Mouse (Mus musculus): ENCODE measurements at regions not wholly inside any gene's neighbourhood (a gene's known extent, or its start where the extent isn't known, plus 50 kb on each side); places are given as distances from the start of the nearest gene placed in this dataset.

DNA sequence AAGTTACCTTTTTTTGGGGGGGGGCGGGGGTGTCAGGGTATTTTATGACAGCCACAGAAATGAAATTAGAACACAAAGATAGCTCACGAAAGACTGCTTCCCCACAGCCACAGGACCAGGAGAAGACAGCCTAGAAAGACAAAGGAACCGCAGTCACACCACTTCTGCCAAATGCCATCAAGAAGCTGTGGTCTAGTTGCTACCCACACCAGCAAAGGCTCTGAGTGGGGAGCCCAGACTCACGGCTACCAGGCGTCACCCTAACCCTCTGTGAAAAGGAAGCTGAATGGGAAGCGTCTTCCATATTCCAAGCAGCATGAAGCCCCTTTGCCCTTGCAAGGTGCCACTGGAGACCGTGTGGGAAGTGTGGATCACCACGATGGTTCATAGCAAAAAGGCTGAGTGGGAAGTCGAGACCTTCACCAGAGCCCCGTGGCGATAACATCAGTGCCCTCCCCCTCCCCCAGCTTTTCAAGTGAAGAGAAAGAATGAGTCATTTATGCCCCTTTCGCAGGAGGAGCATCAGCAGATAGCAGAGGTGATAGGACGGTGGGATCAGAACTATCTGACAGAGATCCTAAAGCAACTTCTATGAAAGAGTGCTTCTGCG is 91.3 kb upstream of the Spdye4c start:
- Histone ChIP-seq H3K27ac (ENCODE audit: low read depth, low read length) (no peak overlapping the region), H3K4me2 (replicated peaks; ENCODE audit: low read depth, low read length) (no peak overlapping the region), H3K9me3 (ENCODE audit: control insufficient read depth, low read length) (no peaks in the 10 kb centered on the region), H3K27me3 (ENCODE audit: control insufficient read depth, insufficient read depth, low read length) (no peaks in the 10 kb centered on the region), H3K36me3 (ENCODE audit: control insufficient read depth, insufficient read depth, low read length) (no peaks in the 10 kb centered on the region), H3K4me3 (ENCODE audit: low read depth, low read length) (no peak overlapping the region), H3K4me1 (replicated peaks; ENCODE audit: control insufficient read depth, insufficient read depth, low read length) (no peaks in the 10 kb centered on the region), H3K9ac (ENCODE audit: low read depth, low read length) (no peak overlapping the region)
- no peak for ATAC-seq (ENCODE audit: low FRiP score)
- DNase-seq (ENCODE audit: low spot score), result no peak
- 81% methylated on average over 14 of the region's 14 CpGs for WGBS

GRCm38 (mm10) chr2:128502676-128503075 is 88.3 kb upstream of the Spdye4c start:
- Histone ChIP-seq H3K4me1 (replicated peaks; ENCODE audit: control insufficient read depth, insufficient read depth, low read length) (no peaks in the 10 kb centered on the region), H3K4me2 (replicated peaks; ENCODE audit: low read depth, low read length) (no peak overlapping the region), H3K27me3 (ENCODE audit: control insufficient read depth, insufficient read depth, low read length) (no peaks in the 10 kb centered on the region), H3K9me3 (ENCODE audit: control insufficient read depth, low read length) (no peaks in the 10 kb centered on the region), H3K4me3 (ENCODE audit: low read depth, low read length) (no peak overlapping the region), H3K9ac (ENCODE audit: low read depth, low read length) (no peak overlapping the region), H3K27ac (ENCODE audit: low read depth, low read length) (no peak overlapping the region), H3K36me3 (ENCODE audit: control insufficient read depth, insufficient read depth, low read length) (no peaks in the 10 kb centered on the region)
- ATAC-seq (ENCODE audit: low FRiP score), result no peak
- DNase-seq (ENCODE audit: low spot score), result no peak
- 85% methylated on average over 4 of the region's 4 CpGs for WGBS

- ATAC-seq (ENCODE audit: low FRiP score) (no peak), DNase-seq (ENCODE audit: low spot score) (no peak)
- no peaks in the 10 kb centered on the region for H3K36me3 ChIP-seq (ENCODE audit: control insufficient read depth, insufficient read depth, low read length)
- H3K4me3 ChIP-seq (ENCODE audit: low read depth, low read length), result no peak overlapping the region
- H3K27ac ChIP-seq (ENCODE audit: low read depth, low read length), result no peak overlapping the region
- H3K9me3 ChIP-seq (ENCODE audit: control insufficient read depth, low read length), result no peaks in the 10 kb centered on the region
- no peak overlapping the region for H3K4me2 ChIP-seq (replicated peaks; ENCODE audit: low read depth, low read length)
- H3K27me3 ChIP-seq (ENCODE audit: control insufficient read depth, insufficient read depth, low read length), result no peaks in the 10 kb centered on the region
- WGBS, result 69% methylated on average over 2 of the region's 2 CpGs
- no peak overlapping the region for H3K9ac ChIP-seq (ENCODE audit: low read depth, low read length)
- H3K4me1 ChIP-seq (replicated peaks; ENCODE audit: control insufficient read depth, insufficient read depth, low read length), result no peaks in the 10 kb centered on the region
Observed at GRCm38 (mm10) chr2:128503136-128503935, 87.7 kb upstream of the Spdye4c start.

DNA sequence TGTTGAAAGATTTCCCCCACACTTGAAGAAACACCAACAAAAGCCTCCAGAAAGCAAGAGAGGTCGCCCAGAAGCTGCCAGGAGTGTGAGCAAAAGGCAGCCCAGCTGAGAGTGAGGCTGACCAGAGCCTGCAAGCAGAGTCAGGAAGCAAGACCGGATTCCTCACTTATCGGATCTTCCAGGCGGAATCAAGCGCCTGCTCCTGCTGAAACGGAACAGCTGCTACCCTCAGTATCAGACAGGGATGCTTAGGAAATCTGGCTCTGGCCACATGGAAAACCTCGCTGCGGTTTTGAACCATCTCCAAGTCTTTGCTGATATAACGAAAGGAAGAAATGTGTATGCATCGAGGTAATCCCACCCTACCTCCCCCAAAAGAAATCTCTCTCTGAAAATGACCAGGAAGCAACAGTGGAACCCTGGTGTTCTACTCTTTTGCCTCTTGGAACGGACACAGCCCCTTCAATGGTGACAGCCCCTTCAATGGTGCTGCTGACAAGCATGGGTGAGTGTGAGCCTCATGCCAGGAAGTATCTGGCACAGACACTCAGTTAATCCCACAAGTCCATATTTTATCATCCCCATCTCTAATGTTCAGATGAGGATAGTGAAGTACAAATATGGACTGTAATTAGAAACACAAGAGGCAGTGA is 83.3 kb upstream of the Spdye4c start:
- DNase-seq (ENCODE audit: low spot score) (no peak), ATAC-seq (ENCODE audit: low FRiP score) (no peak)
- no peaks in the 10 kb centered on the region for H3K9me3 ChIP-seq (ENCODE audit: control insufficient read depth, low read length)
- no peak overlapping the region for H3K4me3 ChIP-seq (ENCODE audit: low read depth, low read length)
- 63% methylated on average over 11 of the region's 11 CpGs for WGBS
- H3K36me3 ChIP-seq (ENCODE audit: control insufficient read depth, insufficient read depth, low read length), result no peaks in the 10 kb centered on the region
- no peak overlapping the region for H3K9ac ChIP-seq (ENCODE audit: low read depth, low read length)
- no peak overlapping the region for H3K27ac ChIP-seq (ENCODE audit: low read depth, low read length)
- no peaks in the 10 kb centered on the region for H3K27me3 ChIP-seq (ENCODE audit: control insufficient read depth, insufficient read depth, low read length)
- H3K4me1 ChIP-seq (replicated peaks; ENCODE audit: control insufficient read depth, insufficient read depth, low read length), result no peaks in the 10 kb centered on the region
- H3K4me2 ChIP-seq (replicated peaks; ENCODE audit: low read depth, low read length), result no peak overlapping the region

GRCm38 (mm10) chr2:128508244-128508605 is 82.8 kb upstream of the Spdye4c start:
- Histone ChIP-seq H3K9ac (ENCODE audit: low read depth, low read length) (no peak overlapping the region), H3K4me3 (ENCODE audit: low read depth, low read length) (no peak overlapping the region), H3K9me3 (ENCODE audit: control insufficient read depth, low read length) (no peaks in the 10 kb centered on the region), H3K36me3 (ENCODE audit: control insufficient read depth, insufficient read depth, low read length) (no peaks in the 10 kb centered on the region), H3K4me1 (replicated peaks; ENCODE audit: control insufficient read depth, insufficient read depth, low read length) (no peaks in the 10 kb centered on the region), H3K4me2 (replicated peaks; ENCODE audit: low read depth, low read length) (no peak overlapping the region), H3K27me3 (ENCODE audit: control insufficient read depth, insufficient read depth, low read length) (no peaks in the 10 kb centered on the region), H3K27ac (ENCODE audit: low read depth, low read length) (no peak overlapping the region)
- 83% methylated on average over 2 of the region's 2 CpGs for WGBS
- ATAC-seq (ENCODE audit: low FRiP score) (no peak), DNase-seq (ENCODE audit: low spot score) (no peak)

- no peak for DNase-seq (ENCODE audit: low spot score)
- 82% methylated on average over 6 of the region's 6 CpGs for WGBS
- Histone ChIP-seq H3K4me2 (replicated peaks; ENCODE audit: low read depth, low read length) (no peak overlapping the region), H3K9me3 (ENCODE audit: control insufficient read depth, low read length) (no peaks in the 10 kb centered on the region), H3K9ac (ENCODE audit: low read depth, low read length) (no peak overlapping the region), H3K4me1 (replicated peaks; ENCODE audit: control insufficient read depth, insufficient read depth, low read length) (no peaks in the 10 kb centered on the region), H3K27me3 (ENCODE audit: control insufficient read depth, insufficient read depth, low read length) (no peaks in the 10 kb centered on the region), H3K27ac (ENCODE audit: low read depth, low read length) (no peak overlapping the region), H3K4me3 (ENCODE audit: low read depth, low read length) (no peak overlapping the region), H3K36me3 (ENCODE audit: control insufficient read depth, insufficient read depth, low read length) (no peaks in the 10 kb centered on the region)
- no peak for ATAC-seq (ENCODE audit: low FRiP score)
Observed at GRCm38 (mm10) chr2:128511291-128511690, 79.7 kb upstream of the Spdye4c start.

DNA sequence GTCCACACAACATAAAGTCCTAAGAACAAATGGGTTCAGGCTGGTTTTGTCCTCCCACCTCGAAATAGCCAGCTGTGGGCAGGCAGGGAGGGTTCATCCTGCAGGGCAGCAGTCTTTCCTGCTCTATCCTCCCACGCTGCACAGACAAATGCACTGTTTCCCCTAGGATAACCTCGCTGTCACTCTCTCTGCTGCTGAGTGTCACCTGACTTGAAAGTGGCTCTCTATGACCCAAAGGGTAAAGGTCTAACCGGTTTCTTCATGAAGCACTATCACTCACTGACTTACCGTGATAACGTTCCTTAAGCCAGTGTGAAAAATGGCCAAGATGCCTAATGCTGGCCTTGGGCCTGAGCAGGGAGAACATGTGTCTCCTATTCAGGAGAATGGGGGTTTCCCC is 78.2 kb upstream of the Spdye4c start:
- Histone ChIP-seq H3K4me2 (replicated peaks; ENCODE audit: low read depth, low read length) (no peak overlapping the region), H3K9me3 (ENCODE audit: control insufficient read depth, low read length) (no peaks in the 10 kb centered on the region), H3K36me3 (ENCODE audit: control insufficient read depth, insufficient read depth, low read length) (no peaks in the 10 kb centered on the region), H3K4me1 (replicated peaks; ENCODE audit: control insufficient read depth, insufficient read depth, low read length) (no peaks in the 10 kb centered on the region), H3K27ac (ENCODE audit: low read depth, low read length) (no peak overlapping the region), H3K27me3 (ENCODE audit: control insufficient read depth, insufficient read depth, low read length) (no peaks in the 10 kb centered on the region), H3K9ac (ENCODE audit: low read depth, low read length) (no peak overlapping the region), H3K4me3 (ENCODE audit: low read depth, low read length) (no peak overlapping the region)
- WGBS, result 83% methylated on average over 6 of the region's 6 CpGs
- ATAC-seq (ENCODE audit: low FRiP score) (no peak), DNase-seq (ENCODE audit: low spot score) (no peak)

GRCm38 (mm10) chr2:128514463-128515290 is 76.3 kb upstream of the Spdye4c start:
- H3K4me3 ChIP-seq (ENCODE audit: low read depth, low read length), result no peak overlapping the region
- no peak overlapping the region for H3K9ac ChIP-seq (ENCODE audit: low read depth, low read length)
- H3K36me3 ChIP-seq (ENCODE audit: control insufficient read depth, insufficient read depth, low read length), result no peaks in the 10 kb centered on the region
- H3K9me3 ChIP-seq (ENCODE audit: control insufficient read depth, low read length), result no peaks in the 10 kb centered on the region
- DNase-seq (ENCODE audit: low spot score), result no peak
- H3K27ac ChIP-seq (ENCODE audit: low read depth, low read length), result no peak overlapping the region
- H3K4me1 ChIP-seq (replicated peaks; ENCODE audit: control insufficient read depth, insufficient read depth, low read length), result no peaks in the 10 kb centered on the region
- H3K4me2 ChIP-seq (replicated peaks; ENCODE audit: low read depth, low read length), result no peak overlapping the region
- H3K27me3 ChIP-seq (ENCODE audit: control insufficient read depth, insufficient read depth, low read length), result no peaks in the 10 kb centered on the region
- ATAC-seq (ENCODE audit: low FRiP score), result no peak
- WGBS, result 88% methylated on average over 17 of the region's 17 CpGs

Data from hindbrain, embryonic 11.5 days (tissue).